ENCODE assay signal across 29 mouse cellular contexts in the genomic region with DNA sequence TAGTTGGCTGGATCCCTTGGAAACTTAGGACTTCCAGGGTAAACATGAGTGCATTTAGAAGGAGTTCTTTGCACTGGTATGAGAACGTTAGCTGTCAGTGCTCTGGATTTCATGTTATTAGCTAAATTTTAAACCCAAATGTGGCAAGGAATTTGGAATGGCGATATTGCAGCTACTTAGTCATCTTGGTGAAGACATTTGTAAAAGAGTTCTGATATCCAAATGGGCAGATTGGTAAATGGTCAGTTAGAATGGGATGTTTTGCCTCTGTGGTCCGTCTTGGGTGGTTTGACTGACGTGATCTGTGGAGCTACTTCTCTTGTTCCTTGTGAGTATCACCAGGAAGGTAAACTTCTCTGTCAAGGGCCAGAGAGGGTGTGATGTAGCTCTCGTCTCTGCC.
A peak's percentile ranks its signal among the peaks of the same experiment; 100 is the strongest.
DNase-seq lines count a peak whose midpoint lies in the region; ATAC-seq and TF ChIP-seq lines count a peak whose summit lies in the region.
"Had no signal": no experiment of that assay in that cellular context is flagged by ENCODE, and none has a peak within 500 bp of the region (broad histone marks: within the 10 kb centered on the region; RNA-seq: fewer than 3 reads in every experiment).

No protein-coding gene starts in this region.

- no peak for ATAC-seq in intestine, embryonic 16.5 days
- ATAC-seq in intestine, embryonic 15.5 days = no peak
- ATAC-seq in kidney, embryonic 16.5 days (ENCODE audit: low FRiP score, low TSS enrichment) = no peak
- no peak for ATAC-seq in midbrain, embryonic 16.5 days
- no peak for ATAC-seq in midbrain, embryonic 15.5 days (replicated peaks)
- ATAC-seq: activated CD4-positive, CD25-positive, alpha-beta regulatory T cell, adult 4 months; forebrain, postnatal 0 days; inflammation-experienced regulatory T-cells, adult 6 months had no signal

- no peak for DNase-seq in kidney, postnatal 25 days
- no peak for DNase-seq in heart, postnatal 36 days
- DNase-seq: adrenal gland, adult 2 months; cerebellum, adult 8-10 months; cerebellum, postnatal 25 days; forebrain, postnatal 0 days; gastrocnemius, postnatal 10 days; heart, postnatal 10 days; layer of hippocampus, adult 9-11 months; lung, adult 2 months had no signal

- no peaks in the 10 kb centered on the region for H3K27me3 ChIP-seq in intestine, embryonic 16.5 days (replicated peaks; ENCODE audit: control insufficient read depth, insufficient read depth, low read length)
- H3K27me3 ChIP-seq in intestine, embryonic 15.5 days (replicated peaks) = no peaks in the 10 kb centered on the region
- no peaks in the 10 kb centered on the region for H3K27me3 ChIP-seq in kidney, embryonic 16.5 days (ENCODE audit: insufficient read depth, low read length)
- H3K27me3 ChIP-seq in midbrain, embryonic 16.5 days (ENCODE audit: control insufficient read depth, insufficient read depth, low read depth, low read length) = no peaks in the 10 kb centered on the region
- H3K27me3 ChIP-seq in midbrain, embryonic 15.5 days (replicated peaks) = no peaks in the 10 kb centered on the region
- no peaks in the 10 kb centered on the region for H3K27me3 ChIP-seq in small intestine, adult 2 months (ENCODE audit: control insufficient read depth, insufficient read depth, low read length)
- H3K27me3 ChIP-seq: CH12.LX; embryonic facial prominence, embryonic 15.5 days; forebrain, embryonic 12.5 days; heart, embryonic 13.5 days; hindbrain, embryonic 15.5 days; limb, embryonic 12.5 days; neural tube, embryonic 12.5 days had no signal

- H3K9me3 ChIP-seq in intestine, embryonic 16.5 days (ENCODE audit: control insufficient read depth, low read length) = no peaks in the 10 kb centered on the region
- H3K9me3 ChIP-seq in intestine, embryonic 15.5 days = no peaks in the 10 kb centered on the region
- H3K9me3 ChIP-seq in kidney, embryonic 16.5 days (ENCODE audit: low read length) = no peaks in the 10 kb centered on the region
- H3K9me3 ChIP-seq in midbrain, embryonic 16.5 days (replicated peaks; ENCODE audit: control insufficient read depth, low read length, poor library complexity, severe bottlenecking) = no peaks in the 10 kb centered on the region
- no peaks in the 10 kb centered on the region for H3K9me3 ChIP-seq in midbrain, embryonic 15.5 days
- H3K9me3 ChIP-seq: embryonic facial prominence, embryonic 10.5 days; embryonic facial prominence, embryonic 15.5 days; forebrain, embryonic 12.5 days; heart, embryonic 13.5 days; hindbrain, embryonic 10.5 days; hindbrain, embryonic 15.5 days; limb, embryonic 12.5 days; midbrain, embryonic 10.5 days; neural tube, embryonic 12.5 days had no signal

- H3K36me3 ChIP-seq in intestine, embryonic 16.5 days (ENCODE audit: control insufficient read depth, insufficient read depth, low read length) = no peaks in the 10 kb centered on the region
- H3K36me3 ChIP-seq in intestine, embryonic 15.5 days = peaks cover 3% of the 10 kb centered on the region; the same call in 1 of the 2 replicates
- no peaks in the 10 kb centered on the region for H3K36me3 ChIP-seq in kidney, embryonic 16.5 days (ENCODE audit: insufficient read depth, low read length)
- no peaks in the 10 kb centered on the region for H3K36me3 ChIP-seq in midbrain, embryonic 16.5 days (ENCODE audit: control insufficient read depth, insufficient read depth, low read length)
- no peaks in the 10 kb centered on the region for H3K36me3 ChIP-seq in midbrain, embryonic 15.5 days (replicated peaks)
- peaks cover 8% of the 10 kb centered on the region for H3K36me3 ChIP-seq in small intestine, adult 2 months (ENCODE audit: control insufficient read depth, insufficient read depth, low read length)

- H3K4me2 ChIP-seq in intestine, embryonic 16.5 days (ENCODE audit: low read depth, low read length) = 0 out of 2 replicates have a peak overlapping the region, but pooled peaks have one; percentile 11
- no peak overlapping the region for H3K4me2 ChIP-seq in intestine, embryonic 15.5 days (replicated peaks)
- H3K4me2 ChIP-seq in kidney, embryonic 16.5 days (replicated peaks; ENCODE audit: low read depth, low read length) = no peak overlapping the region
- no peak overlapping the region for H3K4me2 ChIP-seq in midbrain, embryonic 16.5 days (ENCODE audit: low read length)
- H3K4me2 ChIP-seq in midbrain, embryonic 15.5 days = no peak overlapping the region
- H3K4me2 ChIP-seq: embryonic facial prominence, embryonic 15.5 days; forebrain, embryonic 12.5 days; heart, embryonic 13.5 days; hindbrain, embryonic 15.5 days; limb, embryonic 12.5 days; neural tube, embryonic 12.5 days had no signal

- peaks cover 23% of the 10 kb centered on the region for H3K4me1 ChIP-seq in intestine, embryonic 16.5 days (ENCODE audit: control insufficient read depth, insufficient read depth, low read length)
- H3K4me1 ChIP-seq in intestine, embryonic 15.5 days (replicated peaks) = peaks cover 14% of the 10 kb centered on the region
- peaks cover 19% of the 10 kb centered on the region for H3K4me1 ChIP-seq in kidney, embryonic 16.5 days (ENCODE audit: insufficient read depth, low read length)
- H3K4me1 ChIP-seq in midbrain, embryonic 16.5 days (ENCODE audit: control insufficient read depth, insufficient read depth, low read length) = peaks cover 12% of the 10 kb centered on the region
- peaks cover 11% of the 10 kb centered on the region; the same call in 1 of the 2 replicates for H3K4me1 ChIP-seq in midbrain, embryonic 15.5 days
- H3K4me1 ChIP-seq in small intestine, adult 2 months (ENCODE audit: control insufficient read depth, insufficient read depth, insufficient read length, low read length) = peaks cover 8% of the 10 kb centered on the region; the same call in 1 of the 2 replicates
- H3K4me1 ChIP-seq: limb, embryonic 12.5 days had no signal

- intact Hi-C loops in heart, postnatal 36 days (cut with DNase I) = no loop called here

- peak overlapping the region; percentile 30; the same call in 1 of the 2 replicates for H3K27ac ChIP-seq in intestine, embryonic 16.5 days (ENCODE audit: low read length)
- no peak overlapping the region for H3K27ac ChIP-seq in intestine, embryonic 15.5 days
- H3K27ac ChIP-seq in kidney, embryonic 16.5 days (ENCODE audit: low read length) = peak overlapping the region; percentile 69
- H3K27ac ChIP-seq in midbrain, embryonic 16.5 days (ENCODE audit: low read length) = 0 out of 2 replicates have a peak overlapping the region, but pooled peaks have one; percentile 17
- no peak overlapping the region for H3K27ac ChIP-seq in midbrain, embryonic 15.5 days
- H3K27ac ChIP-seq in small intestine, adult 2 months (ENCODE audit: insufficient read depth, low read depth, low read length) = peak overlapping the region; percentile 65
- H3K27ac ChIP-seq: embryonic facial prominence, embryonic 10.5 days; embryonic facial prominence, embryonic 15.5 days; forebrain, embryonic 12.5 days; heart, embryonic 13.5 days; hindbrain, embryonic 10.5 days; limb, embryonic 12.5 days; midbrain, embryonic 10.5 days; neural tube, embryonic 12.5 days had no signal

- no peak for TF ChIP-seq POLR2A in small intestine, adult 2 months (IDR thresholded peaks at IDR 0.05; ENCODE audit: low read depth, low read length)

- 54% methylated on average over 5 of the region's 5 CpGs for WGBS in intestine, embryonic 16.5 days
- 53% methylated on average over 5 of the region's 5 CpGs for WGBS in intestine, embryonic 15.5 days
- WGBS in kidney, embryonic 16.5 days = 70% methylated on average over 5 of the region's 5 CpGs
- 85% methylated on average over 5 of the region's 5 CpGs for whole genome bisulfite sequencing in midbrain, embryonic 16.5 days
- 82% methylated on average over 5 of the region's 5 CpGs for WGBS in midbrain, embryonic 15.5 days
- WGBS in small intestine, adult 2 months = 39% methylated on average over 5 of the region's 5 CpGs

- H3K9ac ChIP-seq in intestine, embryonic 16.5 days (ENCODE audit: low read depth, low read length) = no peak overlapping the region
- no peak overlapping the region for H3K9ac ChIP-seq in intestine, embryonic 15.5 days
- H3K9ac ChIP-seq in kidney, embryonic 16.5 days (replicated peaks; ENCODE audit: low read length) = no peak overlapping the region
- H3K9ac ChIP-seq in midbrain, embryonic 16.5 days (ENCODE audit: low read depth, low read length) = no peak overlapping the region
- no peak overlapping the region for H3K9ac ChIP-seq in midbrain, embryonic 15.5 days
- H3K9ac ChIP-seq: embryonic facial prominence, embryonic 15.5 days; forebrain, embryonic 12.5 days; forebrain, postnatal 0 days; heart, embryonic 13.5 days; hindbrain, embryonic 15.5 days; limb, embryonic 12.5 days; neural tube, embryonic 12.5 days had no signal

- no peak overlapping the region for H3K4me3 ChIP-seq in intestine, embryonic 16.5 days (ENCODE audit: low read length)
- no peak overlapping the region for H3K4me3 ChIP-seq in intestine, embryonic 15.5 days (replicated peaks)
- H3K4me3 ChIP-seq in kidney, embryonic 16.5 days (ENCODE audit: low read length) = no peak overlapping the region
- no peak overlapping the region for H3K4me3 ChIP-seq in midbrain, embryonic 16.5 days (ENCODE audit: low read depth, low read length)
- no peak overlapping the region for H3K4me3 ChIP-seq in midbrain, embryonic 15.5 days
- H3K4me3 ChIP-seq in small intestine, adult 2 months (ENCODE audit: low read depth, low read length) = no peak overlapping the region
- H3K4me3 ChIP-seq: embryonic facial prominence, embryonic 10.5 days; embryonic facial prominence, embryonic 15.5 days; forebrain, embryonic 12.5 days; heart, embryonic 13.5 days; hindbrain, embryonic 10.5 days; hindbrain, embryonic 15.5 days; limb, embryonic 12.5 days; midbrain, embryonic 10.5 days; myocyte; neural tube, embryonic 12.5 days had no signal

- no peak for TF ChIP-seq CTCF in small intestine, adult 2 months (IDR thresholded peaks at IDR 0.05; ENCODE audit: extremely low read depth, insufficient read length, insufficient replicate concordance, low read depth, low read length)

Comparison
In these comparisons a context has a peak if more than half of its experiments do, and no peak if none do; other contexts are left out.
1. H3K27ac ChIP-seq: peak in intestine, embryonic 16.5 days (single experiment), kidney, embryonic 16.5 days (single experiment), midbrain, embryonic 16.5 days (single experiment) and small intestine, adult 2 months (single experiment); none in intestine, embryonic 15.5 days (single experiment) and midbrain, embryonic 15.5 days (single experiment).